Mouse (Mus musculus) kidney, embryonic 15.5 days (tissue): Measurements from ENCODE around the gene Gstp2. TPM values are rescaled to one million over a fixed set of nuclear protein-coding genes. Genes with fewer than 3 reads are reported as not detected.
"Not testable (repeated sequence)": the region's sequence is repeated elsewhere in the genome, so short reads cannot be mapped to it uniquely, and the experiment has no call there.

Experiments used
- ATAC-seq: fragments of 200-750 bp; cut with Nextera tagmentation; replicated peaks from 2 replicates; pipeline ENCODE4 v1.8.0; 2017; ENCODE audit warnings: moderate TSS enrichment; ENCODE audit not compliant: low FRiP score
- H3K27ac ChIP-seq: fragments of 300-500 bp; sonication (generic); 2 replicates; pipeline ENCODE4 v1.5.1; 2015; ENCODE audit warnings: mild to moderate bottlenecking, inconsistent platforms
- H3K27me3 ChIP-seq: fragments of 300-500 bp; sonication (generic); 2 replicates; pipeline ENCODE4 v1.6.1; 2015; ENCODE audit warnings: inconsistent platforms
- H3K36me3 ChIP-seq: fragments of 300-500 bp; sonication (generic); 2 replicates; pipeline ENCODE4 v1.6.1; 2015; ENCODE audit warnings: inconsistent platforms
- H3K4me1 ChIP-seq: fragments of 300-500 bp; sonication (generic); 2 replicates; pipeline ENCODE4 v1.6.1; 2015; ENCODE audit warnings: inconsistent platforms
- H3K4me2 ChIP-seq: fragments of 300-500 bp; sonication (generic); 2 replicates; pipeline ENCODE4 v1.6.1; 2015; ENCODE audit warnings: moderate library complexity, mild to moderate bottlenecking, inconsistent platforms
- H3K4me3 ChIP-seq: fragments of 300-500 bp; sonication (generic); replicated peaks from 2 replicates; pipeline ENCODE4 v1.5.1; 2015; ENCODE audit warnings: mild to moderate bottlenecking, inconsistent platforms
- H3K9ac ChIP-seq: fragments of 300-500 bp; sonication (generic); 2 replicates; pipeline ENCODE4 v1.6.1; 2015; ENCODE audit warnings: mild to moderate bottlenecking, inconsistent platforms
- H3K9me3 ChIP-seq: fragments of 300-500 bp; sonication (generic); replicated peaks from 2 replicates; pipeline ENCODE4 v1.6.1; 2016; ENCODE audit warnings: inconsistent platforms
- WGBS: fragments of 180-500 bp; shearing (Covaris S2); methylation state at CpG from one replicate; pipeline ENCODE4 v1.1.7; 2015; ENCODE audit warnings: mixed read lengths; 5-methylcytosine and 5-hydroxymethylcytosine counted together
- polyA plus RNA-seq: library from polyadenylated mRNA; unstranded; fragments of >200 nt; fragmentation: Nextera tagmentation; extraction: Ambion mirVana; gene quantifications from 2 replicates; pipeline ENCODE4 v1.2.1, GENCODE M21; 2015

The Gstp2 gene
- polyA plus RNA-seq, 1 experiment from 2014 or later, result 2.4 TPM

- no peak for ATAC-seq
- no peak overlapping the region for H3K4me2 ChIP-seq
- no peaks in the 10 kb centered on the region for H3K36me3 ChIP-seq
- no peaks in the 10 kb centered on the region for H3K9me3 ChIP-seq
- H3K9ac ChIP-seq, result no peak overlapping the region
- 63% methylated on average over 15 of the region's 15 CpGs for WGBS
- peaks cover 15% of the 10 kb centered on the region for H3K4me1 ChIP-seq
- no peaks in the 10 kb centered on the region for H3K27me3 ChIP-seq
- H3K27ac ChIP-seq, result no peak overlapping the region
- no peak overlapping the region for H3K4me3 ChIP-seq
Observed at GRCm38 (mm10) chr19:4068717-4069410, 23.0 kb upstream of the Gstp2 start.

DNA sequence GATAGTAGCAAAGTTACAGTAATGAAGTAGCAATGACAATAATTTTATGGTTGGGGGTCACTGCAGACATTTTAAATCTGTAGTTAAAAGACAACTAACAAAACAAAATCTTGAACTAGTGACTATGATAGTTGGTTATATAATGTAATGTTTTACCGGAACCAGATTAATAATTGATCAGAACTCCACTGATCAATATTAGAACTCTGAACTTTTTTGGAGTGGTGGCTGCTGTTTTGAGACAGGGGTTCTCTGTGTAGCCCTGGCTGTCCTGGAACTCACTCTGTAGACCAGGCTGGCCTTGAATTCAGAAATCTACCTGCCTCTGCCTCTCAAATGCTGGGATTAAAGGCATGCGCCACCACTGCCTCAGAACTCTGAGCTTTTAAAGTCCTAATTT is 22.4 kb upstream of the Gstp2 start:
- H3K27ac ChIP-seq, H3K4me2 ChIP-seq, H3K9me3 ChIP-seq, H3K36me3 ChIP-seq, H3K4me3 ChIP-seq, H3K9ac ChIP-seq, H3K27me3 ChIP-seq, ATAC-seq: not testable (repeated sequence)
- H3K4me1 ChIP-seq, result peaks cover 15% of the 10 kb centered on the region
- WGBS, result 87% methylated on average over 2 of the region's 2 CpGs

- Histone ChIP-seq H3K27me3 (no peaks in the 10 kb centered on the region), H3K9ac (no peak overlapping the region), H3K9me3 (no peaks in the 10 kb centered on the region), H3K36me3 (no peaks in the 10 kb centered on the region), H3K4me3 (no peak overlapping the region), H3K4me2 (no peak overlapping the region), H3K27ac (no peak overlapping the region), H3K4me1 (peaks cover 9% of the 10 kb centered on the region)
- no peak for ATAC-seq
Observed at GRCm38 (mm10) chr19:4066877-4067276, 21.1 kb upstream of the Gstp2 start.

- H3K4me3 ChIP-seq, result no peak overlapping the region
- H3K27me3 ChIP-seq, result no peaks in the 10 kb centered on the region
- no peak overlapping the region for H3K27ac ChIP-seq
- no peak overlapping the region for H3K9ac ChIP-seq
- H3K4me2 ChIP-seq, result no peak overlapping the region
- ATAC-seq, result no peak
- no peaks in the 10 kb centered on the region for H3K9me3 ChIP-seq
- WGBS, result 83% methylated on average over 6 of the region's 6 CpGs
- no peaks in the 10 kb centered on the region for H3K36me3 ChIP-seq
- H3K4me1 ChIP-seq, result peaks cover 9% of the 10 kb centered on the region
Observed at GRCm38 (mm10) chr19:4066280-4066679, 20.5 kb upstream of the Gstp2 start.

DNA sequence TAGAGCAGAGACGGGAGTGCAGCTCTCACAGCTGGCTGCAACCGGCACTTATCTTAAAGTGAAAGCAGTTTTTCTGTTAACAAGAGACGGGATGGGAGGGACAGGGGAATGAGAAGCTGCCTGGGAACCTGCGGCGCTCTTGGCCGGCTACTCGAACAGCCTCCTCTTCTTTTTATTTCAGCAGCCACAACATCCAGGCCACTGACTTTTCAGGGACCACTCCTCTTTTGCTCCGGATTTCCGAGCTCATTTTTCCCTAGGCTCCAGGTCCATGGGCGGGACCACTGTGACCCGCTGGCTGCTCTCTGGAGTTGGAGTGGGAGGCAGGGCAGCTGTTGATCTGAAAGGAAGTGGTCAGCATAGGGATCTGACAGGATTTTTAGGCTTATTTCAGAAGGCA is 18.7 kb upstream of the Gstp2 start:
- not testable (repeated sequence) for H3K27me3 ChIP-seq, H3K36me3 ChIP-seq, H3K27ac ChIP-seq, H3K9me3 ChIP-seq, H3K4me3 ChIP-seq, H3K4me1 ChIP-seq, ATAC-seq, H3K9ac ChIP-seq
- peak overlapping the region; percentile 28; the same call in 1 of the 2 replicates for H3K4me2 ChIP-seq
- WGBS, result 23% methylated on average over 5 of the region's 11 CpGs

DNA sequence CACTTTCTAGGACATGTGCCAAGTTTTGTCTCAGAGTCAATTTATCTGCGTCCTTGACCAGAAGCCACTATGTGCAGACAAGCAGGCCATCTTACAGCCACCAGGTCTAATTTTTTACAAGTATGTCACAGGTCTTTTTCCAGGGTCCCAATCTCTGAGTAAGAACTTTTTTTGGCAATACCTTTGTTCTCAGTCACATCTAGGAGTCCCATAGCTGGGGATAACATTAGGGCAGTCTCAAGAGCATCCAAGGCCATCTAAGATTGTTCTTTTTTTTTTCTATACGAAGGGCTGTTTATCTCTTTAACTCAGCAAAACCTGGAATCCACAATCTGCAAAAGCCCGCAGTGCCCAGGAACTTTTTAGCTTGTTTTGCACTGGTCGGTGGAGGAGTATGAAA is 17.5 kb upstream of the Gstp2 start:
- WGBS, result 54% methylated on average over 4 of the region's 4 CpGs
- not testable (repeated sequence) for H3K9me3 ChIP-seq

GRCm38 (mm10) chr19:4060899-4061465 is 15.2 kb upstream of the Gstp2 start:
- H3K36me3 ChIP-seq, result no peaks in the 10 kb centered on the region
- 87% methylated on average over 6 of the region's 6 CpGs for WGBS
- no peak overlapping the region for H3K4me2 ChIP-seq
- no peak overlapping the region for H3K4me3 ChIP-seq
- H3K9me3 ChIP-seq, result no peaks in the 10 kb centered on the region
- ATAC-seq, result no peak
- no peak overlapping the region for H3K9ac ChIP-seq
- H3K27me3 ChIP-seq, result no peaks in the 10 kb centered on the region
- no peak overlapping the region for H3K27ac ChIP-seq
- H3K4me1 ChIP-seq, result no peaks in the 10 kb centered on the region

More for the DNA sequence above, 17.5 kb upstream of the Gstp2 start:
- not testable (repeated sequence) for H3K4me3 ChIP-seq, H3K27ac ChIP-seq, H3K36me3 ChIP-seq, H3K4me1 ChIP-seq, ATAC-seq, H3K9ac ChIP-seq, H3K27me3 ChIP-seq, H3K4me2 ChIP-seq

DNA sequence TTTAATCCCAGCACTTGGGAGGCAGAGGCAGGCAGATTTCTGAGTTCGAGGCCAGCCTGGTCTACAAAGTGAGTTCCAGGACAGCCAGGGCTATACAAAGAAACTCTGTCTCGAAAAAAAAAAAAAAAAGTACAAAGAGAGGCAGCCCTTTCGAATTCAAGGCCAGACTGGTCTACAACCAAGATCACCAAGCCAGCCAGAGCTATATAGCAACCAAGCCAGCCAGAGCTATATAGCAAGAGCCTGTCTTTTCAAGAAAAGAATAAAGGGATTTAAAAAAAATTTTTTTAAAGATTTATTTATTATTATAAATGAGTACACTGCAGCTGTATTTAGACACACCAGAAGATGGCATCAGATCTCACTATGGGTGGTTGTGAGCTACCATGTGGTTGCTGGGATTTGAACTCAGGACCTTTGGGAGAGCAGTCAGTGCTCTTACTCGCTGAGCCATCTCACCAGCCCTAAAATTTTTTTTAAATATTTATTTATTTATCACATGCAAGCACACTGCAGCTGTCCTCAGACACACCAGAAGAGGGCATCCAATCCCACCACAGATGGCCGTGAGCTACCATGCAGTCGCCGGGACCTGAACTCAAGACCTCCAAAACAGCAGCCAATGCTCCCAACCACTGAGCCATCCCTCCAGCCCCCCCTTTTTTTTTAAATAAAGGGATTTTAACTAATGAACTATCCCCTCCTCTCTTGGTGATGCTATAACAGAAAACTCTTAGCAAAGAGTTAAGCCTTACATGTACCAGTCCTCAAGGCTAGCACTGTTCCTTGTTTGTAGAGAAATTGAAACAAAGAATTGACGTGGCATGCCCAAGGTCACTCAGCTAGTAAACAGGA is 14.4 kb upstream of the Gstp2 start:
- not testable (repeated sequence) for H3K4me1 ChIP-seq, ATAC-seq, H3K36me3 ChIP-seq, H3K27ac ChIP-seq, H3K9ac ChIP-seq, H3K4me2 ChIP-seq, H3K27me3 ChIP-seq, H3K4me3 ChIP-seq, H3K9me3 ChIP-seq
- WGBS, result 89% methylated on average over 8 of the region's 8 CpGs

DNA sequence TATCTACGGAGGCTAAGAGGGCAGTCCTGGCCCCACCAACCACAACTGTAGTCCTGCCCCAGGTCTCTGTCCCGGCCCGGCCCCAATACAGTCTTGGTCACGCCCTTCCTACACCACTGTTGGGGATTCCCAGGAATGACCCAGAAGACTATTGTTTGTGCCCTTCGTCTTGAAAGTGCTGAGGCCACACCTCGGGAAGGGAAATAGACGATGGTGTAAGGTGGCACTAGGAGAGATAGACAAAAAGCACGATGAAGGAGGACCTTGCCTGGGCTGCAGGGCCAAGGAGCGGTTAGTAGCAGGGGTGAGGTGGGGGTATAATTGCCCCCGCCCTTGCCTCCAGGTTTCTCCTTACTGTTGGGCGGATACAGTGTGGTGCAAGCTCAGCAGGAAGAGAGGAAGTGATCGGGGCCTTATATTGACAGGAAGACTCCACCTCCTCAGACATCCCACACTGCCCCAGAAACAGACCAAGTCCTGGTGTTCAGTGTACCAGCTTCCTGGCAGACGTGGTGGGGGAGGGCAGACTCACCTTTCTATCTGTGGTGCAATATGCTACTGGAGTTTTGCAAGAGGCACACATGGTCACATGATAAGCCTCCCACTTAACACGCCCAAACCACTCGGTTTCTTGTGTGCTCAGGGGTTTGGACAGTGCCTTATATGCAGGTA is 13.4 kb upstream of the Gstp2 start, which contains the start of gene Gstp3:
Gstp3 (minus strand) TSS at position 501 of the 672 bp plus-strand sequence.
- H3K36me3 ChIP-seq, result no peaks in the 10 kb centered on the region
- H3K4me1 ChIP-seq, result no peaks in the 10 kb centered on the region
- H3K9me3 ChIP-seq, result no peaks in the 10 kb centered on the region
- 0 out of 2 replicates have a peak, but pooled peaks have one; percentile 33 for ATAC-seq
- no peak within 1 kb of the TSS for H3K9ac ChIP-seq
- H3K4me2 ChIP-seq, result no peak within 1 kb of the TSS
- no peak within 1 kb of the TSS for H3K27ac ChIP-seq
- no peaks in the 10 kb centered on the region for H3K27me3 ChIP-seq
- no peak within 1 kb of the TSS for H3K4me3 ChIP-seq
- WGBS, result 78% methylated on average over 15 of the region's 15 CpGs

DNA sequence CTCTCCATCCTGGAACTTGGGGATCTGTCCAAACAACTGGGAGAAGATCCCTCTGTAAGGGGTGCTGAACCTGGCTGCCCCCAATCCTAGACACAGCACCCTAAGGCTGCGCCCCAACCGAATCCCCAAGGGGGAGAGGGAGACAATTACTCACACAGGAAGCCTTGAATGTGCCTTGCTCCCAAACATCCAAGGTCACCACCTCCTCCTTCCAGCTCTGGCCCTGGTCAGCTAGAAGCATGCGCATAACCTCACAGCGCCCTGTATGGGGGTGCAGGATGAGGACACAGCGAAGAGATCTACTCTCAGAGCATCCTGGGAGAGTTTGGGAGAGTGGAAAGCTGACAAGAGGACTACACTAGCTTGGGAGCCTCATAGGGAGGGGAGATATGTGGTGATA is 12.8 kb upstream of the Gstp2 start:
- Histone ChIP-seq H3K9me3 (no peaks in the 10 kb centered on the region), H3K27ac (no peak overlapping the region), H3K4me1 (no peaks in the 10 kb centered on the region), H3K4me2 (no peak overlapping the region), H3K4me3 (no peak overlapping the region), H3K27me3 (no peaks in the 10 kb centered on the region), H3K9ac (no peak overlapping the region), H3K36me3 (no peaks in the 10 kb centered on the region)
- 95% methylated on average over 5 of the region's 5 CpGs for WGBS
- no peak for ATAC-seq

- WGBS, result 95% methylated on average over 7 of the region's 7 CpGs
- H3K9me3 ChIP-seq, result no peaks in the 10 kb centered on the region
Observed at GRCm38 (mm10) chr19:4057962-4058361, 12.1 kb upstream of the Gstp2 start.

DNA sequence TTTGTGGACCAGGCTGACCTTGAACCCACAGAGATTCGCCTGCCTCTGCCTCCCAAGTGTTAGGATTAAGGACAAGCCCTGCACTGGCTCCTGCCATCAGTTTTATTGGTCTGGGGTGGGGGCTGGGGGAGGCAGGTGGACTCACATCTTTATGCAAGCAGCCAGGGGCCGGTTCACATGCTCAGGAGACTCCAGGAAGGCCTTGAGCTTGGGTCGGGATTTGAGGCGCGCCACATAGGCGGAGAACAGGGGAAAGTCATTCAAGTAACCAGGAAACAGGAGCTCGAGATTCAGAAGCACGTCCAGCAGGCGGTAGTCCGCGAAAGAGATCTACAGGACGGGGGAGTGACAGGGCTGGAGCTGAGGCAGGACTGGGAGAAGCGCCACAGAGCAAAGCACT is 11.6 kb upstream of the Gstp2 start:
- no peak overlapping the region for H3K27ac ChIP-seq
- no peak overlapping the region for H3K4me2 ChIP-seq
- WGBS, result 75% methylated on average over 13 of the region's 13 CpGs
- no peak for ATAC-seq
- H3K27me3 ChIP-seq, result no peaks in the 10 kb centered on the region
- H3K4me3 ChIP-seq, result no peak overlapping the region
- H3K9ac ChIP-seq, result no peak overlapping the region
- no peaks in the 10 kb centered on the region for H3K4me1 ChIP-seq
- no peaks in the 10 kb centered on the region for H3K9me3 ChIP-seq
- H3K36me3 ChIP-seq, result no peaks in the 10 kb centered on the region

More at GRCm38 (mm10) chr19:4057962-4058361, 12.1 kb upstream of the Gstp2 start:
- Histone ChIP-seq H3K27me3 (no peaks in the 10 kb centered on the region), H3K4me2 (no peak overlapping the region), H3K27ac (no peak overlapping the region), H3K9ac (no peak overlapping the region), H3K4me1 (no peaks in the 10 kb centered on the region), H3K36me3 (no peaks in the 10 kb centered on the region), H3K4me3 (no peak overlapping the region)
- ATAC-seq, result no peak
